Mouse (Mus musculus): Measurements from ENCODE around the gene Adam15. TPM values are rescaled to one million over a fixed set of nuclear protein-coding genes. Genes with fewer than 3 reads are reported as not detected.

Gene Adam15
- polyA plus RNA-seq (2012; rRNA removed), result 96.1 and 101 TPM in 2 replicates

- DNase-seq (ENCODE audit: low spot score), result peak; percentile 82
Observed at GRCm38 (mm10) chr3:89349869-89350501, at the start of gene Adam15. Adam15 (minus strand) TSS chr3:89349996.

- no peak for DNase-seq (ENCODE audit: low spot score)
Observed at GRCm38 (mm10) chr3:89396654-89397005, 46.8 kb upstream of the Adam15 start.

GRCm38 (mm10) chr3:89395806-89396653 lies 46.2 kb upstream of the Adam15 start:
- DNase-seq (ENCODE audit: low spot score), result peak; percentile 41

GRCm38 (mm10) chr3:89395419-89395805 lies 45.6 kb upstream of the Adam15 start:
- no peak for DNase-seq (ENCODE audit: low spot score)

GRCm38 (mm10) chr3:89394894-89395256 lies 45.1 kb upstream of the Adam15 start:
- peak; percentile 60 for DNase-seq (ENCODE audit: low spot score)

- peak; percentile 82 for DNase-seq (ENCODE audit: low spot score)
Observed at GRCm38 (mm10) chr3:89394006-89394893, 44.5 kb upstream of the Adam15 start, which contains the start of gene Zbtb7b. Zbtb7b (minus strand) TSS chr3:89394776.

- DNase-seq (ENCODE audit: low spot score), result peak; percentile 94
Observed at GRCm38 (mm10) chr3:89393605-89394004, 43.8 kb upstream of the Adam15 start.

GRCm38 (mm10) chr3:89392871-89393311 lies 43.1 kb upstream of the Adam15 start:
- peak; percentile 55 for DNase-seq (ENCODE audit: low spot score)

GRCm38 (mm10) chr3:89391663-89392511 lies 42.1 kb upstream of the Adam15 start:
- DNase-seq (ENCODE audit: low spot score), result peak; percentile 70

- peak; percentile 48 for DNase-seq (ENCODE audit: low spot score)
Observed at GRCm38 (mm10) chr3:89390699-89391662, 41.2 kb upstream of the Adam15 start.

GRCm38 (mm10) chr3:89390111-89390515 lies 40.3 kb upstream of the Adam15 start:
- DNase-seq (ENCODE audit: low spot score), result peak; percentile 51

GRCm38 (mm10) chr3:89388901-89389740 lies 39.3 kb upstream of the Adam15 start:
- DNase-seq (ENCODE audit: low spot score), result no peak

- peak; percentile 48 for DNase-seq (ENCODE audit: low spot score)
Observed at GRCm38 (mm10) chr3:89388134-89388881, 38.5 kb upstream of the Adam15 start.

- peak; percentile 47 for DNase-seq (ENCODE audit: low spot score)
Observed at GRCm38 (mm10) chr3:89387632-89388031, 37.8 kb upstream of the Adam15 start.

GRCm38 (mm10) chr3:89386438-89387420 lies 36.9 kb upstream of the Adam15 start:
- no peak for DNase-seq (ENCODE audit: low spot score)

GRCm38 (mm10) chr3:89385451-89385850 lies 35.7 kb upstream of the Adam15 start:
- no peak for DNase-seq (ENCODE audit: low spot score)
